In the genomic region with DNA sequence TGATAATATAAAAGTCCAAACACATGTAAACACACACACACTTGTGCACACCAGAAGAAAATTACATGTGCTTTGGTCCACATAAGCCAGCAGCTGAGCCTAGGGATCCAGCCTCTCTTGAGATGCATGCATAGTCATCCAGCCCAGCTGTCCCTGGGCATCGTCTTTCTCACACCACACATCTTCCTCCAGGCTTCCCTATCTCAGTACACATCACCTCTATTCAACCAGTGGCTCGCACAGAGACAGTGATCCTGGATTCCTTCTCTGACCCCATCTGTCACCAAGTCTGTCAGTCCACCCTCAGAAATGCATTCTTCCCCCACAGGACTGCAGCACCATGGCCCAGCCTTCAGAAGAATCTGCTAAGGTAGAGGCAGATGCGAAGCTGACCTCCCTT, we compare ENCODE assay signal across 27 mouse cellular contexts.
A peak's percentile ranks its signal among the peaks of the same experiment; 100 is the strongest.
DNase-seq lines count a peak whose midpoint lies in the region; ATAC-seq lines count a peak whose summit lies in the region.
"Had no signal": no experiment of that assay in that cellular context is flagged by ENCODE, and none has a peak within 500 bp of the region (broad histone marks: within the 10 kb centered on the region; RNA-seq: fewer than 3 reads in every experiment).

No protein-coding gene starts in this region.

- intact Hi-C loops in heart, postnatal 36 days (cut with DNase I): no loop called here

- WGBS in heart, embryonic 11.5 days (ENCODE audit: insufficient replicate concordance): 17% methylated on average over 3 of the region's 3 CpGs
- WGBS in midbrain, embryonic 10.5 days: 68% methylated on average over 3 of the region's 3 CpGs
- WGBS in midbrain, embryonic 15.5 days: 58% methylated on average over 3 of the region's 3 CpGs

- no peak overlapping the region for H3K27ac ChIP-seq in heart, embryonic 11.5 days (ENCODE audit: low read depth, low read length)
- H3K27ac ChIP-seq in midbrain, embryonic 10.5 days (replicated peaks): peak overlapping the region; percentile 4; the same call in 1 of the 2 replicates
- no peak overlapping the region for H3K27ac ChIP-seq in midbrain, embryonic 15.5 days
- H3K27ac ChIP-seq: embryonic facial prominence, embryonic 12.5 days; forebrain, embryonic 10.5 days; forebrain, embryonic 15.5 days; liver, embryonic 15.5 days had no signal

- H3K9ac ChIP-seq in heart, embryonic 11.5 days (ENCODE audit: low read depth, low read length): no peak overlapping the region
- no peak overlapping the region for H3K9ac ChIP-seq in midbrain, embryonic 15.5 days
- H3K9ac ChIP-seq: embryonic facial prominence, embryonic 12.5 days; forebrain, embryonic 15.5 days; liver, embryonic 15.5 days; lung, embryonic 14.5 days had no signal

- H3K9me3 ChIP-seq in heart, embryonic 11.5 days (replicated peaks; ENCODE audit: control insufficient read depth, low read length): no peaks in the 10 kb centered on the region
- H3K9me3 ChIP-seq in midbrain, embryonic 10.5 days (replicated peaks): no peaks in the 10 kb centered on the region
- H3K9me3 ChIP-seq in midbrain, embryonic 15.5 days: no peaks in the 10 kb centered on the region
- H3K9me3 ChIP-seq: embryonic facial prominence, embryonic 12.5 days; forebrain, embryonic 10.5 days; forebrain, embryonic 15.5 days; liver, embryonic 15.5 days had no signal

- ATAC-seq in heart, embryonic 11.5 days (replicated peaks; ENCODE audit: insufficient number of reproducible peaks, low FRiP score, low TSS enrichment): 0 out of 2 replicates have a peak, but pooled peaks have one; percentile 27
- ATAC-seq in midbrain, embryonic 15.5 days (replicated peaks): no peak
- ATAC-seq: forebrain, embryonic 15.5 days; hindbrain, embryonic 16.5 days; Patski had no signal

- H3K36me3 ChIP-seq in heart, embryonic 11.5 days (ENCODE audit: control insufficient read depth, insufficient read depth, low read length): no peaks in the 10 kb centered on the region
- H3K36me3 ChIP-seq in midbrain, embryonic 10.5 days: no peaks in the 10 kb centered on the region
- H3K36me3 ChIP-seq in midbrain, embryonic 15.5 days (replicated peaks): no peaks in the 10 kb centered on the region
- H3K36me3 ChIP-seq: embryonic facial prominence, embryonic 12.5 days; forebrain, embryonic 10.5 days; forebrain, embryonic 15.5 days; liver, embryonic 15.5 days had no signal

- DNase-seq in embryo, embryonic 10 days (ENCODE audit: low spot score): peak; percentile 52
- no peak for DNase-seq in embryo, embryonic 10.5 days (ENCODE audit: low spot score)
- no peak for DNase-seq in heart, postnatal 36 days
- no peak for DNase-seq in midbrain, embryonic 10.5 days (ENCODE audit: low spot score)
- DNase-seq in thymus, postnatal 10 days (ENCODE audit: low spot score in 2 of 2): no peak
- DNase-seq: adrenal gland, postnatal 14 days; cerebellum, adult 11 months; cerebellum, adult 9-10 months; gastrocnemius, postnatal 25 days; heart, adult 18-20 months; kidney, adult 2 months; kidney, postnatal 36 days; layer of hippocampus, postnatal 36 days; liver; lung, embryonic 14.5 days; lung, postnatal 14 days; retina, postnatal 1 day; right cerebral cortex, postnatal 14 days had no signal

- peaks cover 27% of the 10 kb centered on the region for H3K4me1 ChIP-seq in heart, embryonic 11.5 days (ENCODE audit: control insufficient read depth, insufficient read depth, low read length)
- peaks cover 23% of the 10 kb centered on the region for H3K4me1 ChIP-seq in midbrain, embryonic 10.5 days
- H3K4me1 ChIP-seq in midbrain, embryonic 15.5 days: peaks cover 22% of the 10 kb centered on the region

- H3K27me3 ChIP-seq in heart, embryonic 11.5 days (ENCODE audit: control insufficient read depth, insufficient read depth, low read length): no peaks in the 10 kb centered on the region
- H3K27me3 ChIP-seq in midbrain, embryonic 10.5 days (ENCODE audit: low read depth, poor library complexity, severe bottlenecking): no peaks in the 10 kb centered on the region
- H3K27me3 ChIP-seq in midbrain, embryonic 15.5 days (replicated peaks): no peaks in the 10 kb centered on the region
- H3K27me3 ChIP-seq: embryonic facial prominence, embryonic 12.5 days; forebrain, embryonic 15.5 days; liver, embryonic 15.5 days; Patski had no signal

- H3K4me3 ChIP-seq in heart, embryonic 11.5 days (ENCODE audit: low read depth, low read length): no peak overlapping the region
- H3K4me3 ChIP-seq in midbrain, embryonic 10.5 days: no peak overlapping the region
- no peak overlapping the region for H3K4me3 ChIP-seq in midbrain, embryonic 15.5 days
- H3K4me3 ChIP-seq: embryonic facial prominence, embryonic 12.5 days; forebrain, embryonic 10.5 days; forebrain, embryonic 15.5 days; liver, embryonic 15.5 days had no signal

- no peak overlapping the region for H3K4me2 ChIP-seq in heart, embryonic 11.5 days
- no peak overlapping the region for H3K4me2 ChIP-seq in midbrain, embryonic 15.5 days
- H3K4me2 ChIP-seq: embryonic facial prominence, embryonic 12.5 days; forebrain, embryonic 15.5 days; liver, embryonic 15.5 days; lung, embryonic 14.5 days; midbrain, embryonic 11.5 days had no signal
